Comparison of ENCODE assay signal across 8 mouse cellular contexts in genomic region chr16:90379897-90380296, GRCm38 (mm10). TPM values are rescaled to one million over a fixed set of nuclear protein-coding genes. Genes with fewer than 3 reads are reported as not detected.
DNase-seq lines count a peak whose midpoint lies in the region; TF ChIP-seq lines count a peak whose summit lies in the region.

No protein-coding gene starts in this region.

- H3K9me3 ChIP-seq in ES-E14 (ENCODE audit: control insufficient read depth, insufficient read depth, low read depth, low read length), result no peaks in the 10 kb centered on the region

- TF ChIP-seq CTCF in bone marrow macrophage, adult 2 months (IDR thresholded peaks at IDR 0.05; ENCODE audit: low read depth, low read length), result peak; percentile 84
- peak; percentile 72 for TF ChIP-seq CTCF in embryonic fibroblast, embryonic 13.5 days (IDR thresholded peaks at IDR 0.05; ENCODE audit: borderline replicate concordance, insufficient read depth, low read length)

- intact Hi-C loops in heart, postnatal 25 days (cut with DNase I), result loop anchor here (1.0 to 5.0 kb wide), 3 partner anchors 162 to 332 kb away; no protein-coding TSS in a partner anchor

- no peak overlapping the region for H3K27ac ChIP-seq in ES-E14 (ENCODE audit: insufficient read depth, low read depth, low read length, poor library complexity, severe bottlenecking)
- no peak overlapping the region for H3K27ac ChIP-seq in bone marrow macrophage, adult 2 months (ENCODE audit: insufficient read depth, low read depth, low read length)
- no peak overlapping the region for H3K27ac ChIP-seq in embryonic fibroblast, embryonic 13.5 days (ENCODE audit: insufficient read depth, low read length)

- no peak overlapping the region for H3K9ac ChIP-seq in ES-E14 (ENCODE audit: insufficient read depth, low read depth, low read length, poor library complexity, severe bottlenecking)

- no peaks in the 10 kb centered on the region for H3K36me3 ChIP-seq in ES-E14 (ENCODE audit: control insufficient read depth, insufficient read depth, low read length, poor library complexity, severe bottlenecking)

- in situ Hi-C loops in ES-E14 (cut with MboI; ENCODE audit: low sequenced_read_pairs in 2 of 2, unreplicated experiment in 2 of 2), result no loop called here

- DNase-seq in ES-E14 (ENCODE audit: low read depth, low spot score), result peak; percentile 69
- DNase-seq in heart, postnatal 25 days (ENCODE audit: low spot score), result peak; percentile 19
- peak; percentile 80 to 94 for DNase-seq in kidney, postnatal 36 days
- peak; percentile 75 for DNase-seq in lung, postnatal 10 days
- peak; percentile 89 for DNase-seq in retina, embryonic 14.5 days (ENCODE audit: low spot score)
- peak; percentile 60 to 71 for DNase-seq in urinary bladder, adult 18-20 months (ENCODE audit: low spot score in 2 of 2)

- H3K4me1 ChIP-seq in ES-E14 (ENCODE audit: control insufficient read depth in 2 of 2, insufficient read depth in 2 of 2, low read length in 2 of 2, poor library complexity in 1 of 2), result peaks cover 2 to 3% of the 10 kb centered on the region in 2 experiments; a peak in 1 of 4 replicates
- no peaks in the 10 kb centered on the region for H3K4me1 ChIP-seq in bone marrow macrophage, adult 2 months (ENCODE audit: control insufficient read depth, insufficient read depth, low read length)
- H3K4me1 ChIP-seq in embryonic fibroblast, embryonic 13.5 days (ENCODE audit: control insufficient read depth, insufficient read depth, low read length), result no peaks in the 10 kb centered on the region

- no peak overlapping the region for H3K4me3 ChIP-seq in ES-E14 (ENCODE audit: insufficient read depth in 1 of 2, low read depth in 1 of 2, low read length in 2 of 2, poor library complexity in 1 of 2, severe bottlenecking in 1 of 2)
- no peak overlapping the region for H3K4me3 ChIP-seq in bone marrow macrophage, adult 2 months (ENCODE audit: insufficient read depth, low read length)
- H3K4me3 ChIP-seq in embryonic fibroblast, embryonic 13.5 days (ENCODE audit: insufficient read depth, low read length), result no peak overlapping the region

- TF ChIP-seq POLR2A in bone marrow macrophage, adult 2 months (IDR thresholded peaks at IDR 0.05; ENCODE audit: borderline replicate concordance, low read depth, low read length), result no peak
- no peak for TF ChIP-seq POLR2A in embryonic fibroblast, embryonic 13.5 days (IDR thresholded peaks at IDR 0.05; ENCODE audit: low read depth, low read length)

TF ChIP-seq in ES-E14, 5 proteins besides CTCF, POLR2A, EP300 and RAD21:
- TF ChIP-seq ZNF384 (IDR thresholded peaks at IDR 0.05; ENCODE audit: low read depth, low read length) (no peak), MAFK (IDR thresholded peaks at IDR 0.05; ENCODE audit: insufficient read depth, low read depth, low read length) (no peak), HCFC1 (IDR thresholded peaks at IDR 0.05; ENCODE audit: borderline replicate concordance, insufficient read depth, low read length) (no peak), ZC3H11A (IDR thresholded peaks at IDR 0.05; ENCODE audit: borderline replicate concordance, low read depth, low read length) (peak; percentile 88; the same call in 1 of the 2 replicates), CHD2 (IDR thresholded peaks at IDR 0.05; ENCODE audit: low read depth, low read length) (no peak)

RNA-seq across cellular contexts. Expression of gene Hunk, which starts 5.9 kb away (rescaled TPM):
- 9.0 and 9.2 TPM in 2 replicates for total RNA-seq in ES-E14 (2012; rRNA removed)
- polyA plus RNA-seq in bone marrow macrophage, adult 2 months (2012; ENCODE audit: insufficient read depth, insufficient read length, missing spikeins), result 0.17 TPM in 1 of 2 replicates, not detected in the other
- 3.6 and 8.2 TPM in 2 replicates for polyA plus RNA-seq in embryonic fibroblast, embryonic 13.5 days (2011; ENCODE audit: insufficient read length, low read depth, missing spikeins)
- 1 to 10 TPM in 1 of 2 experiments, under 1 TPM in 1; 0.50 to 1.1 TPM for total RNA-seq in heart, postnatal 25 days (2021)

Comparison
In these comparisons a context has a peak if more than half of its experiments do, and no peak if none do; other contexts are left out.
1. DNase-seq: peak in every context shown above with its lines; median percentile 89 in retina, embryonic 14.5 days; 87 in kidney, postnatal 36 days; 75 in lung, postnatal 10 days; 69 in ES-E14; 66 in urinary bladder, adult 18-20 months; 19 in heart, postnatal 25 days.